Mouse (Mus musculus) neutrophil, adult 59 days (primary cell): Measurements from ENCODE around the gene Mtpn. TPM values are rescaled to one million over a fixed set of nuclear protein-coding genes. Genes with fewer than 3 reads are reported as not detected.

ENCODE experiments used
- total RNA-seq, 2 experiments: library from RNA; stranded (reverse); gene quantifications; 1 replicate in 1 of 2; 2 replicates in 1 of 2; pipeline ENCODE4 v1.2.4; 2023

Mtpn gene
- total RNA-seq, result 100 to 1,000 TPM; 131 to 135 TPM

DNA sequence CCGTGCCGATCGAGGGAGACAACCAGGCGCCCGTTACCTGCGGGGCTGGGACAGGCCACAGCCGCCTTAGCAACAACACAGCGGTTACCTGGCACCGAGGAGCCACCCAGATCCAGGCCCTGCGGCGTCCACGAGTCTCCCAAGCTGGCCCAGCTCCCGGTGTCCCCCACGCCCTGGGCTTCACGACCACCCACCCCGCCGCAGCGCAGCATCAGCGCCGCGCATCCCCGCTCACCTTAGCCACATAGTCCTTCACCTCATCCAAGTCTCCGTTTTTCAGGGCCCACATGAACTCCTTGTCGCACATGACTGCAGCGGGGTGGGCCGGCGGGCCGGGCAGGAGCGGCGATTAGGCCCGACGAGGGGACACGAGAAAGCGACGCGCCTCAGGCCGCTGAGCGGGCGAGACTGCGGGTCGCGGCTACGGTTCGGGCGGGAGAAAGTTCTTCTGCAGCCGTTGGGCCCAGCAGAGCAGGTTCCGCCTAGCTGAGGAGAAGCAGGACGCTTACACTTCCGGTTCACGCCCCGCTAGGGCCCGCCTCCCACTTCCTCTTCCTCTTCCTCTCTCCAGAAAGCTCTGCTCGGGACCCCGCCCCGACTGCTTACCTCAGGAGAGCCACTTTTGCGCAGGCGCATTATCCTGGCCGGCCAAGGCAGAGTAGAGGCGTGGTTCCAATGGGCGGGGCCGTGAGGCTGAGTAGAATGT is at the start of gene Mtpn:
Gene Mtpn (minus strand): TSS at position 585 of the 706 bp plus-strand sequence.

Other genes starting within 250 kb of the Mtpn start
- gene Slc13a4, start 231.8 kb downstream of the Mtpn start, total RNA-seq, result not detected
- not detected for gene Fam180a, start 213.7 kb downstream of the Mtpn start, total RNA-seq